Mouse (Mus musculus) thymus, postnatal 4 days (tissue): ENCODE measurements at regions not wholly inside any gene's neighbourhood (a gene's known extent, or its start where the extent isn't known, plus 50 kb on each side); places are given as distances from the start of the nearest gene placed in this dataset.

Experiments
- DNase-seq: peaks from one replicate; pipeline ENCODE4 v3.0.0; 2021

- DNase-seq = no peak
Observed at GRCm38 (mm10) chr17:84890871-84891599, 65.5 kb upstream of the Ppm1b start.

DNA sequence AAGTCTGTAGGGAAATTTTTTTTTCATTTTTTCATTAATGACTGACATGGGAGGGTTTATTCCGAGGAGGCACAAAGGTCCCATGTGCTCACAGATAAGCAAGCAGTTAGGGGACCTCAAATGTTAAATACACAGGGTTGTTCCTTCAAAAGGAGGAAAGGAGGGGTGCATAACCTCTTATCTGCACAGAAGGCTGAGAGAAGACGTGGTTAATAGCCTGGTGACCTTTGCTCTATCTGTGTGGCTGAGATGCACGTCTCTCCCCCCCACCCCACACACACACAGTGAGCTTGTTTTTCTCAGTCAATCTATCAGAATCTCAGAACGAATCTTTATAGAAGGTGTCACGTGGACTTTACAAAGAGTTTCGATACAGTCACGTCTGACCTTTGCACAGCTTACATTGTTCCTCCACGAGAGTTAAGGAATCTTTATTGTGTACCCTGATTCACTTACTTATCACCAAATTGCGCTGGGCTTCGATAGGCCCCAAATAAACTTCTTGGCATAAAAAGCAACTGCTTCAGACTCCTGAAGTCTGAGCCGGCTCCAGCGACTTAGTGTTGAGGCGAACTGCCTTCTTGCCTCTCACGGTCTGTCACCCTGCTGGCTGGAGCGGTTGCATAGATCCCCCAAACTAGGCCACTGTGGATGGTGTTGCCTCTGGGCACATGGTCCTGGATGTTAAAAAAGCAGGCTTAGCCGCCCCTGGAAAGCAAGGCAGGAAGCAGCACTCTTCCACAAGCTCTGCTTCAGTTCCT, 63.1 kb upstream of the Ppm1b start:
- DNase-seq = no peak

GRCm38 (mm10) chr17:84895526-84895925, 61.0 kb upstream of the Ppm1b start:
- no peak for DNase-seq

GRCm38 (mm10) chr17:84896572-84896971, 60.0 kb upstream of the Ppm1b start:
- no peak for DNase-seq

DNA sequence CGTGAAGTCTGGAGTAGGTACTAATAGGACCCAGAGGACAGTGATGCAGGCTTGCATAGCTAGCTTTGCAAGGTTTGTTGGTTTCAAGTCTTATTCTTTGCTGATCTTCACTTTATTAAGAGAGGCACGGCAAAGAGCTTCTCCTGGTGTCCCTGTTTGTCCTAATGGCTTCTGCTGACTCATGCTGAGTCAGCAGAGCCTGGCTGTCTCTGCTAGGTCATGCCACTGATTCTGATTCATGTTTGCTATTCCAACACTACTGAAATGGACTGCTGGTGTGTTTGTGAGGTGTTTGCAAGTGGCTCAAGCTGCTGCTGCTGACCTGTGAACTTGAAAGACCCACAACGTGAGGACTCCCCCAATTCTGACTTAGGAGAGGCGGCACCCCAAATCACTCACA, 58.1 kb upstream of the Ppm1b start:
- no peak for DNase-seq

DNA sequence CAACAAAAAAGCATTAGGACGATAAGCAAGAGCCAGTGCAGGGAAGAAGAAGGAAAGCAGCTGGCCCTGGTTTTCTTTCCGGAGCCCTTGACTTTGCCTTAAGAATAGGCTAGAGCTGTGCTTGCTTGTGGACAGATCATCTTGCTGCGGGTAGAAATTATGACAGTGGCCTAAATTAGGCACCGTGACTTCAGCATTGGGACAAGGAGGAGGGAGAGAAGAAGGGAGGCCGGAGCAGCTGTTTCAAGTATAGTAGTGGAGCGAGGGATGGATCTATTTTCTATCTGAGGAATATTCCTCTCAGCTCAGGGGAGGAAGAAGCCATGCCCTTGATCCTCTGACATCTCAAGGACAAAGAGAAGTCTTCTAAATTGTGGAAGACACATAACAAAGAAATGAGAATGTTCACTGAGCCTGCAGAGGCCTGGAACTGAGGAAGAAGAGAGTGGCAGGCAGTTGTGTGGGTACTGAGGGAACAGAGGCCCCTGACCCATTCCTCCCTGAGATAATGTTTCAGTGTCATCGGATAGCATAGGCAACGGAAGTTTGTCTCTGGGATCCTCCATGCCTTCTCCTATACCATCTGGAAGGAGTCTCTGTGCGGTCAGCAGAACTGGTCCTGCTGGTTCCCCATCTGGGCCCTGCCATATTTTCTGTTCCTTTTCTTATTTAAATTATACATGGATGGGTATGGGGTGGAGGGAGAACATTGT, 52.8 kb upstream of the Ppm1b start:
- DNase-seq = no peak
